Mouse (Mus musculus): ENCODE results near the gene Arhgap29. TPM values are rescaled to one million over a fixed set of nuclear protein-coding genes. Genes with fewer than 3 reads are reported as not detected.

The Arhgap29 gene
- total RNA-seq, 2 experiments from 2014 or later: 14.0 to 16.9 TPM

DNA sequence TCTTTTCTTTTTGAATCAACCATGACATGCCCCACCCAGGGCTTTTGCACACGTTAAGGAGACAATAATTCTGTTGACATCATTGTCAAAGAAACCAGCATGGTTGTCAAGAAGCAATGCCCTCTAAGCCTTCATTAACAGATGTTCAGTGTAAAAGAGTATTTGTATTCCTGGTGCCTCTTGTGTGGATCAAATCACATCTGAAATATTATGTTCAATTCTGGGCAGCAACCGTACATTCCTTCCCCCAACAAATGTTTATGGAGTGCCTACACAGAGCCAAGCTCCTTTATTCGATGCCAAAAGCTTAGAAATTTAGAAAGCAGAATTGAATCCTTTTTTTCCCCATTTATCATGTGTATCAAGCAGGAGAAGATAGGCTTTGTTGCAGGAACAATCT lies 31.6 kb upstream of the Arhgap29 start:
- H3K4me3 ChIP-seq: no peak overlapping the region
- DNase-seq (ENCODE audit: low spot score in 2 of 2): no peak
- H3K27ac ChIP-seq: no peak overlapping the region
- TF ChIP-seq CTCF (conservative IDR thresholded peaks at IDR 0.05): no peak

DNA sequence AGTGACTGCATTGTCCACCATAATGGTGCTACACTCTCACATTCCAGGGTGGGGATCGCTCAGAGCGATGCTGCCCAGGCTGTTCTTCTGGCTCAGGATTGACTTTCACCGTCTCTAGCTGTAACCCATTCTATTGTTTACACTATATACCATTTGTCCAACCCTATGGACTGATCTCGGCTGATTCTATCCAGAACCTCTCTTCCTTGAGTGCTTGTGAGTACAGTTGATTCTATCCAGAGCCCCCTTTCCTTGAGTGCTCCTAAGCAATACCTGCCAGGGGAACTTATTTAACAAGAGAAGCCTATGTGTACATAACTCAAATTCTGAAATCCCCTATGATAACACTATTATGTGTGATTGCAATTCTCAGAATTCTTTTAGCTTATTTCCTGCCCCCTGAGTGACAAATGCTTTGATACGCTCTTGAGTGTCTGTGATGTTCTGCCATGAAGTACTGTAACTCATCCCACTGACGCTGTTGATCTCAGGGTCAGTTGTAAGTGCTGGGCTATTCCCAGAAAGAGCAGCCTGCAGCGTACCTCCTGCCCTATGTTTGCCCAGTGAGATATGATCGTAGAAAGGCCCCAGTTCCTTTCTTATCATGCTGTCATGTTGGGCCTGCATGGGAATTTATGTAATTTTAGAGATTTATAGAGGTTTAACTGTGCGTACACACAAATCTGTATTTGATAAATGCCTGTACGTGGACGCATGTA lies 27.4 kb upstream of the Arhgap29 start:
- H3K4me3 ChIP-seq: no peak overlapping the region
- TF ChIP-seq CTCF (conservative IDR thresholded peaks at IDR 0.05): no peak
- no peak for DNase-seq (ENCODE audit: low spot score in 2 of 2)
- H3K27ac ChIP-seq: no peak overlapping the region

DNA sequence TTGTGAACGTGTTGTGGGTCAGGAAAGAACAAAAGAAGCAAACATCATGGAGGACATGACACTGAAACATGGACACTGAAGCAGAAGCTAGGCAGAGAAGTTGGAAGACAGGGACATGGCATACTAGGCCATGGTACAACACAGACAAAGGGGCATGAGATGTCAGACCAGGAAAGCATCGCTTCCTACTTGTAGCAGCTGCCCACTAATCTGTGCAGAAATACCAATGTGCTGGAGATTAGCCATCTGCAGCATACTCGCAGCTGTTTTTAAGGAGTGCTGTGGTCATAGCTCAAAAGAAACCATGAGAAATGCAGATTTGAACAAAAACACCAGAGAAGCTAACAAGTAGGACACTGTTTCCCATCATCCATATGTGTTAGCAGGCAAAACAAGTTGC lies 24.7 kb upstream of the Arhgap29 start:
- no peak for TF ChIP-seq CTCF (conservative IDR thresholded peaks at IDR 0.05)
- DNase-seq (ENCODE audit: low spot score in 2 of 2): no peak
- no peak overlapping the region for H3K4me3 ChIP-seq

DNA sequence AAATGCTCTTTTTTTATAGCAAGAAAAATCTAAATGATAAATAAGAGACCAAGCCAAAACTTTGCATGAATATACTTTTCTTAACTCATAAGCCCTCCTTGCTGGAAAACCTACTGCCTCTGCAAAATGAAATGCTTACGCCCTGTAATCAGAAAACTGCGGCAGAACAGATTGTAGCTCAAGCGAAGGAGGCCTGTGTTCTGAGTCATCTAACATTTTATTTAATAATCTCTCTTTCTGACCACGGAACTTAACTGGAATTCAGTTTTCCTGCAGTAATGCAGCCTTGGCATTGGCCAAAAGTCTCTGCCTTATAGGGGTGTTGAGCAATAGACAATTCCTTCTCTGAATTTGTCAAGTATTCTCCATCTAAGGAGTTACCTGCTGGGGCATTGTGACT lies 19.5 kb upstream of the Arhgap29 start:
- DNase-seq (ENCODE audit: low spot score in 2 of 2): peak in 1 of 2 experiments; percentile 29
- no peak for TF ChIP-seq CTCF (conservative IDR thresholded peaks at IDR 0.05)
- Histone ChIP-seq H3K4me3 (no peak overlapping the region), H3K27ac (no peak overlapping the region)

More for the DNA sequence above, 24.7 kb upstream of the Arhgap29 start:
- H3K27ac ChIP-seq: no peak overlapping the region

DNA sequence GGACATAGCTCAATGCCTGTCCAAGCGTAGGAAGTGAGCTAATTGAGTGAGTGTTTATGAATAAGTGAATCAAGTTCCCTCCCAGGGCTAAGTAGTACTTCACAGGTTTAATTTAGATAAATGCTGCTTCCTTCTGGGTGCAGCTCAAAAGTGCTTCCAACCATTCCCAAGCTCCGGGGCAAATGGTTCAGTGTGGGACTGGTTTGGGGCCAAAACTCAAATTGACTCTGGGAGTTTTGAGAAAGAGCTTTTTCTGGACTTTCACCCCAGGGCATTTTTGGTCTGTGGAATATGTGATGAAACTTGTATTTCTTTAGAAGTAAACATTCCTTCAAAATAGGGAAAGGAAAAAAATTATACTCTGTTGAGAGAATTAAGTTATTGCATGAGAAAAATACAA lies 16.1 kb upstream of the Arhgap29 start:
- DNase-seq (ENCODE audit: low spot score in 2 of 2): no peak

DNA sequence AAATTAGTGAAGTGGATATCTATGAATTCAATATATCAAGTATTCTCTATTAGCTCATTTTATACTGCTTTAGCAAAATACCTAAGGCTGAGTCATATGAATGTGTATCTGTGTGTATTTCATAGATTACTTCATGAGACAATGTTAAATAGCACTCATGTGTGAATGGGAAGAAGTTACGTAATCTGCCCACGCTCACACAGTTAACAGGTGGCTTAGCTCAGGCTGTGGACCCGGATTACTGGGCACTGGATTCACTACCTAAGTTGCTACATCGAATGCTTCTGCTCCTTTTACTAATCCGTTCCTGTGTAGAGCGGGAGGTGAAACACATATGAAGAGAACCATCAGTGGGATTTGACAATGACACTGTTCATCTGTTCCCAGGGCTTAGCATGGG lies 15.3 kb upstream of the Arhgap29 start:
- Histone ChIP-seq H3K27ac (no peak overlapping the region), H3K4me3 (no peak overlapping the region)
- DNase-seq (ENCODE audit: low spot score in 2 of 2): no peak
- no peak for TF ChIP-seq CTCF (conservative IDR thresholded peaks at IDR 0.05)

More for the DNA sequence above, 16.1 kb upstream of the Arhgap29 start:
- TF ChIP-seq CTCF (conservative IDR thresholded peaks at IDR 0.05): no peak
- Histone ChIP-seq H3K27ac (no peak overlapping the region), H3K4me3 (no peak overlapping the region)

DNA sequence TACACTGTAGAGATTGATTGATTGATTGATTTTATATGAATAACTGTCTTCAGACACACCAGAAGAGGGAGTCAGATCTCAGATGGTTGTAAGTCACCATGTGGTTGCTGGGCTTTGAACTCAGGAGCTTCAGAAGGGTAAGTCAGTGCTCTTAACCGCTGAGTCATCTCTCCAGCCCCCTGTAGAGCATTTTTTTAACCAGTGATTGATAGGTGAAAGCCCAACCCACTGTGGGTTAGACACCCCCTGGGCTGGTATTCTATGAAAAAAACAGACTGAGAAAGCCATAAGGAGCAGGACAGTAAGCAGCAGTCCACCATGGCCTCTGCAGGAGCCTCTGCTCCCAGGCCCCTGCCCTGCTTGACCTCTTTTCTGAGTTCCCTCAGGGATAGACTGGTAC lies 12.7 kb upstream of the Arhgap29 start:
- no peak for TF ChIP-seq CTCF (conservative IDR thresholded peaks at IDR 0.05)
- H3K4me3 ChIP-seq: no peak overlapping the region
- no peak overlapping the region for H3K27ac ChIP-seq
- DNase-seq (ENCODE audit: low spot score in 2 of 2): no peak

DNA sequence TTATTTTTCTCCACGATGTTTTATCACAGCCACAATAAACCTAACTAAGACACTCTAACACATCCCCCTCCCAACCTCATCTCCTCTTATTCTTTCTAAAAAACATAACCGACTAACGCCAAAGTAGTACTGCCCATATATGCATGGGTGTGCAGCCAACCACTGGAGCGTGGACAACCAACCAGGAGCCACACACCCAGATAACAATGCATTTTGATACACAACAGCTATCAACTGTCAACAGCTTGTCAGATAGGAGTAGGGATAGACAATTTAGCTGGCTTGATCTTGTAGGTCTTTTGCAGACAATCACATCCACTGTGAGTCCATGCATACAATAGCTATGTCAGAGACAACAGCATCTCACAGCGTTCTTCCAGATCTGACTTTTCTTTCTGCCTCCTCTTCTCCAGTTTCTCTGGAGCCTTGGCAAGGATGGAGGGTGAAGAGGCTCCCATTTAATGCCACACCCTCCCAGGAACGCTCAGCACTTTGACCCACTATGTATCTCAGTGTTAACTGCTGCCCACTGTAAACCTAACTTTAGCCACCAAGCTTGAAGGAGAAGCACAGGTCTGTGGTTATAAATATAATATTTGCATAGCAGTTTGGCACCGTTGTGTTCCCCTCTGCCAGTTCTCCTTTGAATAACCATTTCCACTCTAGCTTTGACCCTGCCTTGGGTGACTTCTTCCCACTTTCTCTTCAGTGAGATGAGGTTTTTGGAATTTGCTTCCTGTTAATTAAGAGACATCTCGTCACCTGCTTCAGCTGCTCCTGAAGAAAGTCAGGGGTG lies 12.0 kb upstream of the Arhgap29 start:
- H3K27ac ChIP-seq: no peak overlapping the region
- DNase-seq (ENCODE audit: low spot score in 2 of 2): no peak
- no peak for TF ChIP-seq CTCF (conservative IDR thresholded peaks at IDR 0.05)
- no peak overlapping the region for H3K4me3 ChIP-seq

DNA sequence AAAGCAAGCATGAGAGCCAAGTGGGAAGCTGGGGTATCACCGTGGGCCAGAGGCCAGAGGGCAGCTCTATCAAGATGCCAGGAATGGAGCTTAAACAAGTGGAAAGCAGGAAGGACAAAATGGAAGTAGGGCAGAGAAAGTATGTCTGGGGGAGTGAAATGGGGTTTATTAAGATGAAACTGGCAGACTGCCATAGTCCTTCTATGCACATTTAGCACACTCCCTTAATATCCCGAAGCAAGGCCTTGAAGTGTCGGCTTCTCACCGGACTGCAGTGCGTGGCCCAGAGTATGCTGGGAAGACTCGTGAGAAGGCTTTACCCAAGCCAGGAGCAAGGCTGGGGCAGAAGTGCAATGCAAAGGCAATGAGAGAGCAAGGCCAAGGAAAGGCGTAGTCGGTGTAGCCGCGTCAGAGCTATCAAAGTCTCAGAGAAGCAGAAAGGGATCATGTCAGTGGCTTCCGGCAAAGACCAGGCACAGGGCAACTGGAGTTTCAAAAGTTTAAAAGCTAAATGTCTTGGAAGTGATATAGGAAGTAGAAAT lies 11.1 kb upstream of the Arhgap29 start:
- Histone ChIP-seq H3K4me3 (no peak overlapping the region), H3K27ac (no peak overlapping the region)
- DNase-seq (ENCODE audit: low spot score in 2 of 2): no peak
- TF ChIP-seq CTCF (conservative IDR thresholded peaks at IDR 0.05): no peak

DNA sequence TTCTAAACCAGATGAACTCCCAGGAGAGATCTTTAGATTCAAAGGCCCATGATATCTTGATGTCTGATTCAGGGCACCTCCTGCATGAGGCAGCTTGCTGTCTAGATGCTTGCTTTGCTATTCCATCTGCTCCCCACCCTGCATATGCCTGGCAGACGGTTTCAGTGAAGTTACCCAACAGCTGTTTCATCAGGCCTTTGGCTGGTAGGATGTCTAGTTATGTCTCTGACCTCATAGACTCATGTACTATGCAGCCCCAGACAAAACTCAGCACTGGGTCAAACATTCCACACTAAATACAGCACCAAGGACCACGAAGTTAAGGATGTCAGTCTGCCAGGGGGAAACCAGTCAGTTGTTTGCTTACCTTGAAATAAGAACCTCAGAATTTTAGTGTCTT lies 6.4 kb upstream of the Arhgap29 start:
- H3K4me3 ChIP-seq: no peak overlapping the region
- TF ChIP-seq CTCF (conservative IDR thresholded peaks at IDR 0.05): no peak
- no peak for DNase-seq (ENCODE audit: low spot score in 2 of 2)
- no peak overlapping the region for H3K27ac ChIP-seq

DNA sequence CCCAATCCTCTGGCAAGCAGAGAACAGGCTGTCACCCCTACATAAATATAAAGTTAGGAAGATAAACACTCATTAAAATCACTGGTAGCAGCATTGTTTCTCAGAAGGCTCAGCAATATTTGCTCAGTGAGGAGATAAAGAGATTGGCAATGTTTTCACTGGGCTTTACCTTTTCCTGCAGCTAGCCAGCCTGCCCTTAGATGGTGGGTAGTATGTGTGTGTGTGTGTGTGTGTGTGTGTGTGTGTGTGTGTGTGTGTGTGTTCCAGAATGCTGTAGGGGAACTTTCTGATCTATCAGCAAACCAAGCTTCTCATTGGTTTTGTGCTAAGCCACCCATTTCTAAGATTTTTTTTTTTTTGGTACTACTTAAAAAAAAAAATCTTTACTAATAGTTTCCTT lies 5.6 kb upstream of the Arhgap29 start:
- TF ChIP-seq CTCF (conservative IDR thresholded peaks at IDR 0.05): no peak
- no peak overlapping the region for H3K27ac ChIP-seq
- H3K4me3 ChIP-seq: no peak overlapping the region
- no peak for DNase-seq (ENCODE audit: low spot score in 2 of 2)

DNA sequence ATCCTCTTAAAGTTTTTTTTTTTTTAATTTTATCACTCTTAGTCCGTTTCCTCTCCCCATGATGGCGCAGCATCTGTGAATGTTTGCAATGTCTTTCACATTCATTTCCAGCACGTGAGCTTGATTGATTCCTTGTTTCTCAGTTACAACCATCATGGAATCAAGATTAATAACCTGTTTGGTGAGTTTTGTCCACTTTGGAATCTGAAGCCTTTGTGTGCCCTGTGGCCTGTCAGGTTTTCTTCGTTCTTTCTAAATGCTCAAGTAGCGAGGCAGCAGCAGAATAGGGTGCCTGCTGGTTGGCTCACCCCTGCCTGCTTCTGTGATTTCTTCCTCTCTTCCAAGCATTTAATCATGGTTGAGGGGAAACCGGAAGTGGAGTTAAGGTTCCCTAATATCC lies 2.2 kb upstream of the Arhgap29 start:
- DNase-seq (ENCODE audit: low spot score in 2 of 2): no peak
- no peak for TF ChIP-seq CTCF (conservative IDR thresholded peaks at IDR 0.05)
- no peak overlapping the region for H3K4me3 ChIP-seq
- no peak overlapping the region for H3K27ac ChIP-seq

DNA sequence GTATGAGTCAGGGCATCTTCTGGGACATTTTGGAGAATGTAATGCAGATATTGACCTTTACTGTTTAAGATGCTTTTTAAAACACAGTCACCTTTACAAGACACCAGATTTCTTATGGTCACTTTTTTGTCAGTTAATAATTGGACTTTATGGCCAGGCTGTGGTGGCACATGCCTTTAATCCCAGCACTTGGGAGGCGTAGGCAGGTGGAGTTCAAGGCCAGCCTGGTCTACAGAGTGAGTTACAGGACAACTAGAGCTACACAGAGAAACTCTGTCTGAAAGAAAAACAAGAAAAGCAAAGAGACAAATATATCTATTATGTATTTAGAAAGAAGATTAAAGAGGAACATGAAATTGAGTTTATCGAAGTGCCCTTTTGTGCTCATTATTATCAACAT lies 1.2 kb upstream of the Arhgap29 start:
- no peak overlapping the region for H3K4me3 ChIP-seq
- no peak for TF ChIP-seq CTCF (conservative IDR thresholded peaks at IDR 0.05)
- DNase-seq (ENCODE audit: low spot score in 2 of 2): no peak
- no peak overlapping the region for H3K27ac ChIP-seq

All from layer of hippocampus, adult 2 months (tissue).